Mouse (Mus musculus): ENCODE measurements around the gene Hsp90b1. TPM values are rescaled to one million over a fixed set of nuclear protein-coding genes. Genes with fewer than 3 reads are reported as not detected.

Gene Hsp90b1
- polyA plus RNA-seq, 1 experiment: 38.1 TPM

GRCm38 (mm10) chr10:86728176-86728575 is 22.9 kb upstream of the Hsp90b1 start:
- 98% methylated on average over 3 of the region's 3 CpGs for WGBS
- no peak for TF ChIP-seq POLR2A (IDR thresholded peaks at IDR 0.05; ENCODE audit: control insufficient read depth, extremely low read depth, insufficient read depth, low read length, poor library complexity)
- no peak for TF ChIP-seq CTCF (IDR thresholded peaks at IDR 0.05; ENCODE audit: borderline replicate concordance, control insufficient read depth, extremely low read depth, insufficient read depth, low read length, poor library complexity)
- Histone ChIP-seq H3K4me1 (replicated peaks; ENCODE audit: control insufficient read depth, insufficient read depth, low read length) (peaks cover 26% of the 10 kb centered on the region), H3K27ac (ENCODE audit: control insufficient read depth, insufficient read depth, low read length) (peak overlapping the region; percentile 92), H3K36me3 (ENCODE audit: control insufficient read depth, insufficient read depth, low read length) (no peaks in the 10 kb centered on the region), H3K4me3 (ENCODE audit: control insufficient read depth, insufficient read depth, low read length) (no peak overlapping the region), H3K27me3 (ENCODE audit: control insufficient read depth, insufficient read depth, low read length) (no peaks in the 10 kb centered on the region)
- no peak for DNase-seq

GRCm38 (mm10) chr10:86727548-86727980 is 22.3 kb upstream of the Hsp90b1 start:
- H3K27ac ChIP-seq (ENCODE audit: control insufficient read depth, insufficient read depth, low read length): peak overlapping the region; percentile 92
- no peaks in the 10 kb centered on the region for H3K36me3 ChIP-seq (ENCODE audit: control insufficient read depth, insufficient read depth, low read length)
- H3K27me3 ChIP-seq (ENCODE audit: control insufficient read depth, insufficient read depth, low read length): no peaks in the 10 kb centered on the region
- DNase-seq: peak; percentile 87
- TF ChIP-seq POLR2A (IDR thresholded peaks at IDR 0.05; ENCODE audit: control insufficient read depth, extremely low read depth, insufficient read depth, low read length, poor library complexity): peak; percentile 97
- TF ChIP-seq CTCF (IDR thresholded peaks at IDR 0.05; ENCODE audit: borderline replicate concordance, control insufficient read depth, extremely low read depth, insufficient read depth, low read length, poor library complexity): peak; percentile 54; the same call in 1 of the 2 replicates
- H3K4me3 ChIP-seq (ENCODE audit: control insufficient read depth, insufficient read depth, low read length): peak overlapping the region; percentile 53
- WGBS: under 1% methylated on average over 12 of the region's 12 CpGs
- peaks cover 26% of the 10 kb centered on the region for H3K4me1 ChIP-seq (replicated peaks; ENCODE audit: control insufficient read depth, insufficient read depth, low read length)

- Histone ChIP-seq H3K27ac (ENCODE audit: control insufficient read depth, insufficient read depth, low read length) (no peak overlapping the region), H3K27me3 (ENCODE audit: control insufficient read depth, insufficient read depth, low read length) (no peaks in the 10 kb centered on the region), H3K4me1 (replicated peaks; ENCODE audit: control insufficient read depth, insufficient read depth, low read length) (no peaks in the 10 kb centered on the region), H3K36me3 (ENCODE audit: control insufficient read depth, insufficient read depth, low read length) (no peaks in the 10 kb centered on the region), H3K4me3 (ENCODE audit: control insufficient read depth, insufficient read depth, low read length) (no peak overlapping the region)
- TF ChIP-seq POLR2A (IDR thresholded peaks at IDR 0.05; ENCODE audit: control insufficient read depth, extremely low read depth, insufficient read depth, low read length, poor library complexity) (no peak), CTCF (IDR thresholded peaks at IDR 0.05; ENCODE audit: borderline replicate concordance, control insufficient read depth, extremely low read depth, insufficient read depth, low read length, poor library complexity) (no peak)
- no peak for DNase-seq
- WGBS: 92% methylated on average over 3 of the region's 3 CpGs
Observed at GRCm38 (mm10) chr10:86712156-86712555, 6.8 kb upstream of the Hsp90b1 start.

DNA sequence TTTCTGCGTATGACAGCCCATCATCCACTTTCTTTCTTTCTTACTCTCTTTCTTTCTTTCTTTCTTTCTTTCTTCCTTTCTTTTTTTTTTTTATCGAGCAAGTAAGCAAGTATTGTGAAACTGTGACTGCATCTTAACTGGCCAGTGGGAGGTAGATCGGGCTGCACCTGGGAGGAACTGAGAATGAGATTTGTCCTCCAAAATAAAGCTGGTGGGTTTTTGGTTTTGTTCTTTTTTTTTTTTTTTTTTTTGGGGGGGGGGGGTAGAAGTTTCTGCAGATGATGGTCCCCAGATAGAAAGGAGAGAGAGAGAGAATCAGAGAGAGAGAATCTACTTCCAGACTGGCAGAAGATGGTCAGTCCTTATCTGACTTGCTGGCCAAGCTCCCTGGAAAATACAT is 1.8 kb upstream of the Hsp90b1 start:
- peaks cover 11% of the 10 kb centered on the region for H3K4me1 ChIP-seq (replicated peaks; ENCODE audit: control insufficient read depth, insufficient read depth, low read length)
- DNase-seq: no peak
- H3K4me3 ChIP-seq (ENCODE audit: control insufficient read depth, insufficient read depth, low read length): no peak overlapping the region
- WGBS: 30% methylated on average over 3 of the region's 3 CpGs
- TF ChIP-seq POLR2A (IDR thresholded peaks at IDR 0.05; ENCODE audit: control insufficient read depth, extremely low read depth, insufficient read depth, low read length, poor library complexity): no peak
- no peak for TF ChIP-seq CTCF (IDR thresholded peaks at IDR 0.05; ENCODE audit: borderline replicate concordance, control insufficient read depth, extremely low read depth, insufficient read depth, low read length, poor library complexity)
- H3K27ac ChIP-seq (ENCODE audit: control insufficient read depth, insufficient read depth, low read length): no peak overlapping the region
- peaks cover 6% of the 10 kb centered on the region; the same call in 1 of the 2 replicates for H3K36me3 ChIP-seq (ENCODE audit: control insufficient read depth, insufficient read depth, low read length)
- H3K27me3 ChIP-seq (ENCODE audit: control insufficient read depth, insufficient read depth, low read length): no peaks in the 10 kb centered on the region

DNA sequence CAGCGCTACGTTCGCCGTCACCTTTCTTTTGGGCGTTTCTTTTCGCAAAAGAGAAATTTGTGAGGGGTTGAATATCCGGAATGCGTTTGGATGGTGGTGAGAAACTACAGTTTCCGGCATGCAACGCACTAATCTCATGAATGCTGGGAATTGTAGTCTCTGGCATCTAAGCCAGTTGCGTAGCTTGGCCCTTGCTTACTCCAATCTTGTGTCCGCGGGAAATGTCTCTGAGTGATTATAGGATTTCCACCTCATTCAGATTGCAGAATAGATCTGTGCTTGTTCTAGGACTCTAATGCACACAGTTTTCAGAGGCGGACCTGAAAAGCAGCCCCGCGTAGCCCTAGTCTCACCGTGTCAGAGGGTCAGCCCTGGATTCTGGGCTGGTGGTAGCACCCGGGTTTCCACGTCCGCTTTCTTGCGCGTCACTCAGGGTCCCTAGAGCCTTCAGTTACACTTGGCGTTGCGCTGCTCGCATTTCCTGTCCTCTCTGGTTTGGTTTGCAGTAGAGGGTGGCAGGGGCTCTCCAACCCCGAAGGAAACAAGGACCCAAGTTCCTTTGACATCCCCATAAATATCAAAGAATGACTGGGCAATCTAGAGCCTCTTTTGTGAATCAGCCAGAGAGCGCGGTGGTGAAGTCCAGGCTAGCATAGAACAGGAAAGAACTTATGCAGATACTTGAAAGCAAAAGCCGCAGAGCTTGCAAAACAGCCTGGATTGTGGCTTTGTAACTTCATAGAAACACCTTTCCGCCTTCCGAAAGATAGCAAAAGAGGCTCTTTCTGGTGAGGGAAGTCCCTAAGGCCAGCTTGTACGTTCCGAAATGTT is 828 bp upstream of the Hsp90b1 start:
- DNase-seq: peak; percentile 77

GRCm38 (mm10) chr10:86704589-86705191 is 619 bp downstream of the Hsp90b1 start:
- Histone ChIP-seq H3K27ac (ENCODE audit: control insufficient read depth, insufficient read depth, low read length) (peak overlapping the region; percentile 14; the same call in 1 of the 2 replicates), H3K27me3 (ENCODE audit: control insufficient read depth, insufficient read depth, low read length) (no peaks in the 10 kb centered on the region), H3K4me1 (replicated peaks; ENCODE audit: control insufficient read depth, insufficient read depth, low read length) (peaks cover 11% of the 10 kb centered on the region), H3K4me3 (ENCODE audit: control insufficient read depth, insufficient read depth, low read length) (peak overlapping the region; percentile 60), H3K36me3 (ENCODE audit: control insufficient read depth, insufficient read depth, low read length) (peaks cover 29% of the 10 kb centered on the region)
- no peak for TF ChIP-seq CTCF (IDR thresholded peaks at IDR 0.05; ENCODE audit: borderline replicate concordance, control insufficient read depth, extremely low read depth, insufficient read depth, low read length, poor library complexity)
- no peak for TF ChIP-seq POLR2A (IDR thresholded peaks at IDR 0.05; ENCODE audit: control insufficient read depth, extremely low read depth, insufficient read depth, low read length, poor library complexity)
- DNase-seq: peak; percentile 27
- WGBS: under 1% methylated on average over 33 of the region's 33 CpGs

More for the DNA sequence above, 828 bp upstream of the Hsp90b1 start:
- TF ChIP-seq CTCF (IDR thresholded peaks at IDR 0.05; ENCODE audit: borderline replicate concordance, control insufficient read depth, extremely low read depth, insufficient read depth, low read length, poor library complexity): no peak
- Histone ChIP-seq H3K4me3 (ENCODE audit: control insufficient read depth, insufficient read depth, low read length) (peak overlapping the region; percentile 60), H3K27ac (ENCODE audit: control insufficient read depth, insufficient read depth, low read length) (peak overlapping the region; percentile 92), H3K36me3 (ENCODE audit: control insufficient read depth, insufficient read depth, low read length) (peaks cover 15% of the 10 kb centered on the region), H3K4me1 (replicated peaks; ENCODE audit: control insufficient read depth, insufficient read depth, low read length) (peaks cover 11% of the 10 kb centered on the region), H3K27me3 (ENCODE audit: control insufficient read depth, insufficient read depth, low read length) (no peaks in the 10 kb centered on the region)
- under 1% methylated on average over 33 of the region's 33 CpGs for WGBS

Measured in thymus, adult 2 months (tissue).